Mouse (Mus musculus): ENCODE measurements at regions not wholly inside any gene's neighbourhood (a gene's known extent, or its start where the extent isn't known, plus 50 kb on each side); places are given as distances from the start of the nearest gene placed in this dataset.
"Not testable (repeated sequence)": the region's sequence is repeated elsewhere in the genome, so short reads cannot be mapped to it uniquely, and the experiment has no call there.

GRCm38 (mm10) chr10:111365011-111365410 is 66.5 kb downstream of the Bbs10 start:
- H3K4me1 ChIP-seq (ENCODE audit: control insufficient read depth in 2 of 2, insufficient read depth in 2 of 2, low read length in 2 of 2, poor library complexity in 1 of 2) = peaks cover 0 to 4% of the 10 kb centered on the region in 2 experiments; a peak in 1 of 4 replicates
- no peak overlapping the region for H3K4me3 ChIP-seq (ENCODE audit: insufficient read depth in 1 of 2, low read depth in 1 of 2, low read length in 2 of 2, poor library complexity in 1 of 2, severe bottlenecking in 1 of 2)
- no peaks in the 10 kb centered on the region for H3K36me3 ChIP-seq (ENCODE audit: control insufficient read depth, insufficient read depth, low read length, poor library complexity, severe bottlenecking)
- no peak for DNase-seq (ENCODE audit: low read depth, low spot score)
- in situ Hi-C loops (cut with MboI; ENCODE audit: low sequenced_read_pairs in 2 of 2, unreplicated experiment in 2 of 2) = no loop called here
- no peak overlapping the region for H3K27ac ChIP-seq (ENCODE audit: insufficient read depth, low read depth, low read length, poor library complexity, severe bottlenecking)
- no peaks in the 10 kb centered on the region for H3K9me3 ChIP-seq (ENCODE audit: control insufficient read depth, insufficient read depth, low read depth, low read length)
- no peak overlapping the region for H3K9ac ChIP-seq (ENCODE audit: insufficient read depth, low read depth, low read length, poor library complexity, severe bottlenecking)
- no peak for TF ChIP-seq ZNF384 (IDR thresholded peaks at IDR 0.05; ENCODE audit: low read depth, low read length)
- TF ChIP-seq ZC3H11A (IDR thresholded peaks at IDR 0.05; ENCODE audit: borderline replicate concordance, low read depth, low read length) = no peak
- TF ChIP-seq MAFK (IDR thresholded peaks at IDR 0.05; ENCODE audit: insufficient read depth, low read depth, low read length) = no peak
- no peak for TF ChIP-seq CHD2 (IDR thresholded peaks at IDR 0.05; ENCODE audit: low read depth, low read length)
- no peak for TF ChIP-seq HCFC1 (IDR thresholded peaks at IDR 0.05; ENCODE audit: borderline replicate concordance, insufficient read depth, low read length)

GRCm38 (mm10) chr10:111369046-111369445 is 70.6 kb downstream of the Bbs10 start:
- DNase-seq (ENCODE audit: low read depth, low spot score); H3K9me3 ChIP-seq (ENCODE audit: control insufficient read depth, insufficient read depth, low read depth, low read length); H3K36me3 ChIP-seq (ENCODE audit: control insufficient read depth, insufficient read depth, low read length, poor library complexity, severe bottlenecking); in situ Hi-C loops (cut with MboI; ENCODE audit: low sequenced_read_pairs in 2 of 2, unreplicated experiment in 2 of 2); H3K4me3 ChIP-seq (ENCODE audit: insufficient read depth in 1 of 2, low read depth in 1 of 2, low read length in 2 of 2, poor library complexity in 1 of 2, severe bottlenecking in 1 of 2); H3K4me1 ChIP-seq (ENCODE audit: control insufficient read depth in 2 of 2, insufficient read depth in 2 of 2, low read length in 2 of 2, poor library complexity in 1 of 2); H3K27ac ChIP-seq (ENCODE audit: insufficient read depth, low read depth, low read length, poor library complexity, severe bottlenecking); H3K9ac ChIP-seq (ENCODE audit: insufficient read depth, low read depth, low read length, poor library complexity, severe bottlenecking): not testable (repeated sequence)
- TF ChIP-seq ZNF384 (IDR thresholded peaks at IDR 0.05; ENCODE audit: low read depth, low read length) = 0 out of 2 replicates have a peak, but pooled peaks have one; percentile 39

GRCm38 (mm10) chr10:111378047-111378618 is 79.7 kb downstream of the Bbs10 start:
- in situ Hi-C loops (cut with MboI; ENCODE audit: low sequenced_read_pairs in 2 of 2, unreplicated experiment in 2 of 2) = no loop called here
- Histone ChIP-seq H3K9me3 (ENCODE audit: control insufficient read depth, insufficient read depth, low read depth, low read length) (no peaks in the 10 kb centered on the region), H3K27ac (ENCODE audit: insufficient read depth, low read depth, low read length, poor library complexity, severe bottlenecking) (peak overlapping the region; percentile 83; the same call in 1 of the 2 replicates), H3K4me3 (ENCODE audit: insufficient read depth in 1 of 2, low read depth in 1 of 2, low read length in 2 of 2, poor library complexity in 1 of 2, severe bottlenecking in 1 of 2) (0 out of 4 replicates have a peak overlapping the region, but pooled peaks of 1 of the 2 experiments have one; percentile 10), H3K4me1 (ENCODE audit: control insufficient read depth in 2 of 2, insufficient read depth in 2 of 2, low read length in 2 of 2, poor library complexity in 1 of 2) (peaks cover 5 to 10% of the 10 kb centered on the region in 2 experiments), H3K9ac (ENCODE audit: insufficient read depth, low read depth, low read length, poor library complexity, severe bottlenecking) (no peak overlapping the region; the same call in 1 of the 2 replicates), H3K36me3 (ENCODE audit: control insufficient read depth, insufficient read depth, low read length, poor library complexity, severe bottlenecking) (no peaks in the 10 kb centered on the region)
- peak; percentile 87 for DNase-seq (ENCODE audit: low read depth, low spot score)
- TF ChIP-seq ZNF384 (IDR thresholded peaks at IDR 0.05; ENCODE audit: low read depth, low read length) (peak; percentile 72; the same call in 1 of the 2 replicates), HCFC1 (IDR thresholded peaks at IDR 0.05; ENCODE audit: borderline replicate concordance, insufficient read depth, low read length) (no peak), MAFK (IDR thresholded peaks at IDR 0.05; ENCODE audit: insufficient read depth, low read depth, low read length) (peak; percentile 95)

GRCm38 (mm10) chr10:111381689-111382088 is 83.2 kb downstream of the Bbs10 start:
- no peaks in the 10 kb centered on the region for H3K36me3 ChIP-seq (ENCODE audit: control insufficient read depth, insufficient read depth, low read length, poor library complexity, severe bottlenecking)
- H3K9me3 ChIP-seq (ENCODE audit: control insufficient read depth, insufficient read depth, low read depth, low read length) = no peaks in the 10 kb centered on the region
- in situ Hi-C loops (cut with MboI; ENCODE audit: low sequenced_read_pairs in 2 of 2, unreplicated experiment in 2 of 2) = no loop called here
- no peak overlapping the region for H3K27ac ChIP-seq (ENCODE audit: insufficient read depth, low read depth, low read length, poor library complexity, severe bottlenecking)
- no peak overlapping the region; a peak in 1 of 4 replicates for H3K4me3 ChIP-seq (ENCODE audit: insufficient read depth in 1 of 2, low read depth in 1 of 2, low read length in 2 of 2, poor library complexity in 1 of 2, severe bottlenecking in 1 of 2)
- DNase-seq (ENCODE audit: low read depth, low spot score) = no peak
- TF ChIP-seq CHD2 (IDR thresholded peaks at IDR 0.05; ENCODE audit: low read depth, low read length) (no peak), ZC3H11A (IDR thresholded peaks at IDR 0.05; ENCODE audit: borderline replicate concordance, low read depth, low read length) (no peak), ZNF384 (IDR thresholded peaks at IDR 0.05; ENCODE audit: low read depth, low read length) (no peak), HCFC1 (IDR thresholded peaks at IDR 0.05; ENCODE audit: borderline replicate concordance, insufficient read depth, low read length) (no peak), MAFK (IDR thresholded peaks at IDR 0.05; ENCODE audit: insufficient read depth, low read depth, low read length) (no peak)
- peaks cover 5 to 10% of the 10 kb centered on the region in 2 experiments for H3K4me1 ChIP-seq (ENCODE audit: control insufficient read depth in 2 of 2, insufficient read depth in 2 of 2, low read length in 2 of 2, poor library complexity in 1 of 2)
- 0 out of 2 replicates have a peak overlapping the region, but pooled peaks have one; percentile 45 for H3K9ac ChIP-seq (ENCODE audit: insufficient read depth, low read depth, low read length, poor library complexity, severe bottlenecking)

Measured in ES-E14 (cell line).